Mouse (Mus musculus): ENCODE measurements around the gene Smim1. TPM values are rescaled to one million over a fixed set of nuclear protein-coding genes. Genes with fewer than 3 reads are reported as not detected.

Gene Smim1
- polyA plus RNA-seq, 1 experiment from 2014 or later = 98.9 TPM

DNA sequence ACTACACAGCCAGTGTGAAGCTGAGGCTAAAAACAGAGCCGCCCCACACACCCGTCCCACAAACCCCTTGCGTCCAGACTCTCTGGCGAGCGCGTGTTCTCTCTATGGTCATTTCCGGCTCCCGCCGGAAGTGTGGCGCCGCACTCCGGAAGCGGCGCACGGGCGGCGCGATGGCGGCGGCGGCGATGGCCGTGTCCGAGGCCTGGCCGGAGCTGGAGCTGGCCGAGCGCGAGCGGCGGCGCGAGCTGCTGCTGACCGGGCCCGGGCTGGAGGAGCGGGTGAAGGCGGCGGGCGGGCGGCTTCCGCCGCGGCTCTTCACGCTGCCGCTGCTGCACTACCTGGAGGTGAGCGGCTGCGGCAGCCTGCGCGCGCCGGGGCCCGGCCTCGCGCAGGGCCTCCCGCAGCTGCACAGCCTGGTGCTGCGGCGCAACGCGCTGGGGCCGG lies 14.4 kb downstream of the Smim1 start, which contains the start of gene Lrrc47:
TSS of gene Lrrc47 (plus strand) at position 86 of the 444 bp plus-strand sequence.
- WGBS = under 1% methylated on average over 47 of the region's 59 CpGs
- ATAC-seq (replicated peaks; ENCODE audit: low FRiP score, low read depth) = peak; percentile 93
- no peaks in the 10 kb centered on the region for H3K9me3 ChIP-seq (replicated peaks; ENCODE audit: low read length)
- H3K9ac ChIP-seq (ENCODE audit: low read depth, low read length) = peak within 1 kb of the TSS; percentile 97
- peaks cover 9% of the 10 kb centered on the region; the same call in 1 of the 2 replicates for H3K36me3 ChIP-seq (ENCODE audit: insufficient read depth, low read length)
- peak; percentile 2; the same call in 1 of the 2 replicates for TF ChIP-seq CTCF (IDR thresholded peaks at IDR 0.05; ENCODE audit: low read depth)
- peak within 1 kb of the TSS; percentile 99 for H3K4me3 ChIP-seq (replicated peaks; ENCODE audit: low read depth, low read length)
- peaks cover 11% of the 10 kb centered on the region for H3K4me1 ChIP-seq (replicated peaks; ENCODE audit: insufficient read depth, low read length)
- DNase-seq (ENCODE audit: low spot score) = peak; percentile 95
- peak within 1 kb of the TSS; percentile 98 for H3K4me2 ChIP-seq (ENCODE audit: low read length)
- peak within 1 kb of the TSS; percentile 85 for H3K27ac ChIP-seq
- H3K27me3 ChIP-seq (ENCODE audit: insufficient read depth, low read length) = no peaks in the 10 kb centered on the region

DNA sequence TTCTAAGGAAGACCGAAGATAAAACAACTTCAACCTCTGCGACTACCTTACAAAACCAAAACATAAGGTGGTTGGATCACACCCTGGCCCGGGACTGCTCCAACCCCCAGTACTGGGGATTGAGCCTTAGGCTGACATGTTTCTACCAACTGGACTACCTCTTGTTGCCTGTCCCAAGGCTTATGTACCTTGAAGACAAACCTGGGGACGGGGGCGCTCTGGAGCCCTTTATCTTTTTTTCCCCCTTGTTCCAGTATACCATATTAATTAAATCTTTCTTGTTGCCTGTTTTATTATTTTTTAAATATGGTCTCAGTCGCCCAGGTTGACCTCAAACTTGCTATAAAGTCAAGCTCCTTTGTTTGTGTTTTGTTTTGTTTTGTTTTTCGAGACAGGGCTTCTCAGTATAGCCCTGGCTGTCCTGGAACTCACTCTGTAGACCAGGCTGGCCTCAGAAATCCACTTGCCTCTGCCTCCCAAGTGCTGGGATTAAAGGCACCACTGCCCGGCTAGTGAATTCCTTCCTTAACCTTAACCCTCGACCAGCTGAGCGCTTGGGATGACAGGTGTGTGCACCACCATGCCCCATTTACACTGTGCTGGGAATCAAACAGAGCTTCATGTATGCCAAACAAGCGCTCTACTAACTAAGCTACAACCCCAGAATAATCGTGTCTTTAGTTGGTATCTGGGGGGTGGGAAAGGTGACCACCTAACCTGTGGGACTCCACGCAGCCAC lies 15.0 kb downstream of the Smim1 start:
- TF ChIP-seq CTCF (IDR thresholded peaks at IDR 0.05; ENCODE audit: low read depth) = no peak
- Histone ChIP-seq H3K9me3 (replicated peaks; ENCODE audit: low read length) (no peaks in the 10 kb centered on the region), H3K4me1 (replicated peaks; ENCODE audit: insufficient read depth, low read length) (peaks cover 11% of the 10 kb centered on the region), H3K9ac (ENCODE audit: low read depth, low read length) (peak overlapping the region; percentile 97), H3K27me3 (ENCODE audit: insufficient read depth, low read length) (no peaks in the 10 kb centered on the region), H3K4me2 (ENCODE audit: low read length) (peak overlapping the region; percentile 98), H3K27ac (peak overlapping the region; percentile 31; the same call in 1 of the 2 replicates), H3K36me3 (ENCODE audit: insufficient read depth, low read length) (peaks cover 7% of the 10 kb centered on the region; the same call in 1 of the 2 replicates), H3K4me3 (replicated peaks; ENCODE audit: low read depth, low read length) (peak overlapping the region; percentile 99)
- DNase-seq (ENCODE audit: low spot score) = no peak
- ATAC-seq (replicated peaks; ENCODE audit: low FRiP score, low read depth) = peak; percentile 61
- WGBS = 26% methylated on average over 13 of the region's 13 CpGs

DNA sequence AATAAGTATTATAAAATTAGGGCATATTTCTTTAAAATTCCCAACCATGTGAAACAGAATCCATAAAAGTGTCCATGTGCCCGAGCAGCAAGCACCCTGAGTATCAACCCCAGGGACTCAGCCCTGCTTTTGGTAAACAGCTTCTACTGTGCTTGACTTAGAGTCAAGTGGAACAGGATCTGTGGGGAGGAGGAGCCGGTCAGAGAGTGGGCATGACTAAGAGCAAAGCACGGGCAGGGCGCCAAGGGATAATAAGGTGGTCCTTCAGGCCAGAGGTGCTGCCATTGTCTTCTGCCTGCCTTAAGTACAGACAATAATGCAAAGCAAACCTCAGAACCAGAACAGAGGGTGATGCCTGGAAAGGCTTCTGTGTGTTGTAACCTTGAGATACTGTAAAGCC lies 18.3 kb downstream of the Smim1 start:
- no peak for ATAC-seq (replicated peaks; ENCODE audit: low FRiP score, low read depth)
- Histone ChIP-seq H3K27ac (no peak overlapping the region), H3K9ac (ENCODE audit: low read depth, low read length) (no peak overlapping the region), H3K4me1 (replicated peaks; ENCODE audit: insufficient read depth, low read length) (peaks cover 2% of the 10 kb centered on the region), H3K4me3 (replicated peaks; ENCODE audit: low read depth, low read length) (no peak overlapping the region), H3K36me3 (ENCODE audit: insufficient read depth, low read length) (peaks cover 15% of the 10 kb centered on the region), H3K4me2 (ENCODE audit: low read length) (no peak overlapping the region), H3K9me3 (replicated peaks; ENCODE audit: low read length) (no peaks in the 10 kb centered on the region), H3K27me3 (ENCODE audit: insufficient read depth, low read length) (no peaks in the 10 kb centered on the region)
- DNase-seq (ENCODE audit: low spot score) = no peak
- WGBS = 62% methylated on average over 4 of the region's 4 CpGs
- TF ChIP-seq CTCF (IDR thresholded peaks at IDR 0.05; ENCODE audit: low read depth) = no peak

DNA sequence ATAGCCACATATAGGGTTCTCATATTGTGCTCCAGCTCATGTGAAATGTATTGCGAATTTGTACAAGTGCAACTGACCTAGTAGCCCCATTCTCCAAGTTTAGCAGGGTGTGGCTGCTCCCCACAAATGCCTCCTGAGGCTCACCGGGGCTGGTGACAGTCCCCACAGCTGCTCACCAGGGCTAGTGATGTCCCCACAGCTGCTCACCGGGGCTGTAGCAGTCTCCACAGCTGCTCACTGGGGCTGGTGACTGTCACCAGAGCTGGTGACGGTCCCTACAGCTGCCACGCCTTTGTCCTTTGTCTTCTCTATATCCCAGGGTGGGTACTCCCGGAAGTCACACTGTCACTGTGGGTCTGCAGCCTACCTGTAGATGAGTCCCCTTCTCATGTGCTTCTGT lies 19.8 kb downstream of the Smim1 start:
- H3K4me1 ChIP-seq (replicated peaks; ENCODE audit: insufficient read depth, low read length) = no peaks in the 10 kb centered on the region
- H3K4me3 ChIP-seq (replicated peaks; ENCODE audit: low read depth, low read length) = no peak overlapping the region
- H3K9me3 ChIP-seq (replicated peaks; ENCODE audit: low read length) = no peaks in the 10 kb centered on the region
- TF ChIP-seq CTCF (IDR thresholded peaks at IDR 0.05; ENCODE audit: low read depth) = no peak
- no peak overlapping the region for H3K9ac ChIP-seq (ENCODE audit: low read depth, low read length)
- DNase-seq (ENCODE audit: low spot score) (no peak), ATAC-seq (replicated peaks; ENCODE audit: low FRiP score, low read depth) (no peak)
- H3K27me3 ChIP-seq (ENCODE audit: insufficient read depth, low read length) = no peaks in the 10 kb centered on the region
- H3K36me3 ChIP-seq (ENCODE audit: insufficient read depth, low read length) = peaks cover 22% of the 10 kb centered on the region
- WGBS = 94% methylated on average over 6 of the region's 6 CpGs
- no peak overlapping the region for H3K4me2 ChIP-seq (ENCODE audit: low read length)
- no peak overlapping the region for H3K27ac ChIP-seq

DNA sequence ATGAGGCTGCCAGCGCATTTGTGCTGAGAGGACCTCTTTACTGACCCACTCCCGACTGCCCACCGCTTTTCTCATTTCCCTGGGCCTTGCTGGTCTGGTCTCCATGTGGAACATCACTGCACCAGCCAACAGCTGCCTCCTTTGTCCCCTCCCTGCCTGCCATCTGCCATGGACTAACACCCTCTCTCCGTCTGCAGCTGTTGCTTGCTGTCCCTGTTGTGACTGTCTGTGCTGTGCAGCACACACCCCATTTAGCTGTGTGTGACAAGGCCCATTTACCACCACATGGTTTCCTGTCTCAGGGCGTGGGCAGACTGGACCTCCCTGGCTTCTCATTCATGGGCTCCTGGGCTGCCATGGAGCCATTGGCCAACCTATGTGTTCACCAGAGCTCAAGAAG lies 20.5 kb downstream of the Smim1 start:
- Histone ChIP-seq H3K4me2 (ENCODE audit: low read length) (no peak overlapping the region), H3K36me3 (ENCODE audit: insufficient read depth, low read length) (peaks cover 22% of the 10 kb centered on the region), H3K4me3 (replicated peaks; ENCODE audit: low read depth, low read length) (no peak overlapping the region), H3K9me3 (replicated peaks; ENCODE audit: low read length) (no peaks in the 10 kb centered on the region), H3K9ac (ENCODE audit: low read depth, low read length) (no peak overlapping the region), H3K27me3 (ENCODE audit: insufficient read depth, low read length) (no peaks in the 10 kb centered on the region), H3K4me1 (replicated peaks; ENCODE audit: insufficient read depth, low read length) (no peaks in the 10 kb centered on the region), H3K27ac (no peak overlapping the region)
- no peak for TF ChIP-seq CTCF (IDR thresholded peaks at IDR 0.05; ENCODE audit: low read depth)
- ATAC-seq (replicated peaks; ENCODE audit: low FRiP score, low read depth) (no peak), DNase-seq (ENCODE audit: low spot score) (no peak)
- 90% methylated on average over 5 of the region's 5 CpGs for WGBS

DNA sequence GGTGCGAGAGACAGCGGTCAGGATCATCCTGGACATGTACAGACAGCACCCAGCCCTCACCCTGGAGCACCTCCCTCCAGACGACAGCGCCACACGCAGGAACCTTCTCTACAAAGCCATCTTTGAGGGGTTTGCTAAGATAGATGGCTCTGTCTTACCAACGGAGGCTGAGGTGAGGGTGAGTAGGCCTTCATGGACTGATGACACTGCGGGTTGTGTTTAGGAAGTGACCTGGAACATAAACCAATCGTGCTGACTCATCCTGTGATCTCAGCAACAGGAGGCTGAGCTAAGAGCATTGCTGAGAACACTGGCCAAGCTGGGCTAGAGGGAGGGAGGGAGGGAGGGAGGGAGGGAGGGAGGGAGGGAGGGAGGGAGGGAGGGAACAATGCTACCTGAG lies 32.5 kb downstream of the Smim1 start:
- WGBS = 86% methylated on average over 8 of the region's 8 CpGs
- peaks cover 76% of the 10 kb centered on the region for H3K36me3 ChIP-seq (ENCODE audit: insufficient read depth, low read length)
- ATAC-seq (replicated peaks; ENCODE audit: low FRiP score, low read depth) = no peak

More for the DNA sequence above, 32.5 kb downstream of the Smim1 start:
- H3K4me3 ChIP-seq (replicated peaks; ENCODE audit: low read depth, low read length) = no peak overlapping the region
- DNase-seq (ENCODE audit: low spot score) = no peak
- H3K27me3 ChIP-seq (ENCODE audit: insufficient read depth, low read length) = no peaks in the 10 kb centered on the region
- H3K9me3 ChIP-seq (replicated peaks; ENCODE audit: low read length) = no peaks in the 10 kb centered on the region
- no peak overlapping the region for H3K27ac ChIP-seq
- H3K9ac ChIP-seq (ENCODE audit: low read depth, low read length) = no peak overlapping the region
- H3K4me1 ChIP-seq (replicated peaks; ENCODE audit: insufficient read depth, low read length) = no peaks in the 10 kb centered on the region
- TF ChIP-seq CTCF (IDR thresholded peaks at IDR 0.05; ENCODE audit: low read depth) = no peak
- H3K4me2 ChIP-seq (ENCODE audit: low read length) = no peak overlapping the region

Measured in kidney, postnatal 0 days (tissue).